Mouse (Mus musculus): ENCODE measurements around the gene Fcrl5.
A peak's percentile ranks its signal among the peaks of the same experiment; 100 is the strongest.

Gene Fcrl5

DNA sequence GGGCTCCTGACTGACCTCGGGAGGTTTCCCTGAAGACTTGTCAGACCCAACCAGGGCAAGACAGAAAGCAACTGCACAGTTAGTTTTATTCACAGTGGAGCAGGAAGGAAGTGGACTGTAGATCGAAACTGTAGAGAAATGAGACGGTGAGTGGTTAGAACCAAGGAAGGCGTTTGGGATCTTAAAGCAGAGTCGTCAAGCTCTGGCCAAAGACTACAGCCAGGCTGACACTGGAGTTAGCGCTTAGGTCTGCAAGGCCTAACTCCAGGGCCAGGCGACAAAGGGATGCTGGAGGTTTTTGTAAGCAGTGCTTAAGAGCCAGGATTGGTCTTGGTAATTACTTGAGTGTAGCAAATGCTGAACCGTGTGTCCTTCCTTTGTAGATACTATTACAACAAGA is 93.3 kb downstream of the Fcrl5 start:
- DNase-seq (ENCODE audit: low spot score): no peak

DNA sequence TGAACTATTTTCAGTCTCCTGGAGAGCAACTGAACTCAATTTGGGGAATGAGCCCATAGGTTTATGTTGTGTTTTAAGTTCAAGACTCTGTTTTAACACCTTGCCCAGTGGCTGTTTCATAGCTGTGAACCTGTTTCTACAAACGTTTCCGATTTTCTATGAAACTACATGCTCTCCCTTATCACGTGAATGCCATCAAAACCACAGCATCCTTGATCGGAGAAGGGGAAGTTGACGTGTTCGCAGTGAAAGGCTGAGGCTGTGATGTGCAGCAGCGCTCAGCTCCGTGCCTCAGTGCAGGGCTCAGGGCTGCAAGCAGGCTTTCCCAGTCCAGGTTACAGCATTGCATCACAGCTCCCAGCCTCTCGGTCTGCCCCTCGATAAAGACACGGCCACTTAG is 94.0 kb downstream of the Fcrl5 start:
- peak; percentile 90 for DNase-seq (ENCODE audit: low spot score)

DNA sequence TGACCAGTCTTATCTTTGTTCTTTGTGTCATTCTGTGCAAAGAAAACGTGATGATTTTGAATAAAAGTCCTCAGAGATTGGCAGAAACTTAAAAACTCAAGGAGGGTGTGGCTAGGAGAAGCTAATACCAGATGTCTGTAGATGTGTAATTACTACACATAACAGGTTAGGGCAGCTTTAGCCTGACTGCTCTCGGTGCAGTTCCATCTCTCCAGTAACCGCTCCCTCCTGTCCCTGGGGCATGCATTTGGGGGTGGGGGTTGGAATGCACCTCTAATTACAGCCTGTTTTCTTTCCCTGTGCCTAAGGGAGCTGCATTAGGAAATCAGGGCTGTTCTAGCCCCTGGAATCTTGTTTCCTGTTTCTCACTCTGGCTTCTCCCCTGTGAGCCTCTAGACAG is 94.7 kb downstream of the Fcrl5 start:
- no peak for DNase-seq (ENCODE audit: low spot score)

- no peak for DNase-seq (ENCODE audit: low spot score)
Measured at GRCm38 (mm10) chr3:87533667-87534378, 98.2 kb downstream of the Fcrl5 start.

DNA sequence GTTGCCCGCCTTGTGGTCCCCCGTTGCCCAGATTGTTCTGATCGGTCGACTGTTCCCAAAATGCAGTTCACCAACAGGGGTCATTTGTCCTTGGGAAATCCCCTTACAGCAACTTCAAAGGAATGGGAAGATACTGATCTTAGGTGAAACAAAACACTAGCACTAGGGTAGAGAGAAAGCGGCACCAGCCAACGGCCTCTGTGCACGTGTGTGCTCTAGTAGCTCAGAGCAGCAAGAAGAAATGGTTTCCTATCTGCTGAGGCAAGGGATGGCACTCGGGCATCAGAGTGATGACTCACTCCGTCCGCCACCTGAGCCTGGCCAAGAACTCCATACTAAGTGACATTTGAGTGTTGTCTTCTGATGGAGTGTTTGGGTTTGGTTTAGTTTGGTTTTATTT is 102.5 kb downstream of the Fcrl5 start:
- DNase-seq (ENCODE audit: low spot score): peak; percentile 30

DNA sequence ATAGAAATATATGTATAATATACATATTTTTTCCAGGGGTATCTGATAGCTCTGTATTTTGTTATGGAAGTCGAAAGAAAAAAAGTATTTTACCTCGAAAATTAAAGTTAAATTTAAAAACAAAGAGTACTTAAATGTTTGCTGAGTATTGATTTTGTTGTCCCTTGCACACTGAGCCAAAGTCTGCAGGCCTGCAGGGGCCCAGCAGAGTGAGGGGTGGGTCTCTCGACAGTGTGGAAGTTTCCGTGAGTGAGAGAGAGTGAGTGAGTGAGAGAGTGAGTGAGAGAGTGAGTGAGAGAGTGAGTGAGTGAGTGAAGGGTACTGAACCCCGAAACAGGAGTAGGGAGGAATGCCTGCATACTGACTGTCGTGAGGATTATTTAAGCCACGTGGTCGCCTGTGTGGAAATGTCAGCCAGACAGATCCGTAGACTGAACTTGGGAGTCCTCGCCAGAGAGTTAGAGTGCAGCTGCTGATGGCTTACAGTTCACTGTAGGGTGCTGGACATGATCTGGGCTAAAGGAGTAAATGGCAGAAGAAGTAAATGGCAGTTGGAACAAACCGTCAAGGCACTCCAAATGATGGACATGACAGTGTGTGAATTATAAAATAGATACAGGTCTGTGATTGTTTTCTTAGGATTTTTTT is 104.6 kb downstream of the Fcrl5 start:
- no peak for DNase-seq (ENCODE audit: low spot score)

DNA sequence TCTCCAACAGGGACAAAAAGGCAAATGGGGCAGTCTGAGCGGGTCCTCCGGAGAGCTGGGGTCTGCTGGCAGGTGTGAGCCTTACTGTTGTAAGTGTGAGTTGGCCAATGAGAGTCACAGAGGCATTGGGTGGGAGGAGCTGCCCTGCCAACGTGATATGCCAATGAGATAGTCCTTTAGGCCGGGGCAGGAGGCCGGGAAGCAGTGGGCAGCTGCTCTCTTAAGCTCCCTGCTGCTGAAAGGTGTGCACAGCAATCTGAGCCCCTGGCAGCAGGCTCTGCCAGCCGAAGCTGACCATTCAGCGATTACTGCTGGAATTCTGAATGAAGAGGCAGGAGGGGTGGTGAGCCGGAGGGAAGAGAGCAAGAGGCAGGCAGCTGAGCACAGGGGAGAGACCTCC is 105.1 kb downstream of the Fcrl5 start:
- DNase-seq (ENCODE audit: low spot score): no peak

DNA sequence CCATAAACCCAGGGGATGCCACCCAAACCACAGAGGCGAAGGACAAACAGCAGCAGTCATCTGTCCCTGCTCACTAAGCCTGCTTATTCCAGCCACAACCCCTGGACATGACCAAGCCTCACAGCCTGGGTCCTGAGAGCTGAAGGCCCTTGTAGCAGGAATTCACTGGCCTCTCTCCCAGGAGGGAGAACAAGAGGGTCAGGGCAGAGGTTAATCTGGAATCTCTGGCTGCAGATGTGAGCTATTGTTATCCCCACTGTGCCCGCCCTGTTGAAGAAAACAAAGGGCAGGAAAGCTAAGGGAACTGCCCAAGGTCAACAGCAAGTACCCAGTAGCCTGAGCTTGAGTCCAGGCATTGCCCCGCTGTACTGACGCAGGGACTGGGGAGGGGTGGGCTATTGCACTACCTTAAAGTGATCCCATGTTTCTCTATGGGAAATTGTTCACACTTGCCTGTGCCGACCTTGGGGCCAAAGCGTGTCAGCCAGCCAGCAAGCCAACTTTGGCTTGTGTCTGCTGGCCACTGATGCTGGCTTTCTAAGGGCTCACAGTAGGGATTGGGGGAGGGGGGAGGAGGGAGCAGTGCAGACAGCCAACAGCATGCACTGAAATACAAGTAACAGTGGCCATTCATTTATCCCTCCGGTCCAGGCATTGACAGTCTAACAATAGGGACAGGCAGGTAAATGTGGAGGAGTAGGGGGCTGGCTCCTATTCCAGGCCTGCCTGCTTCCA is 107.1 kb downstream of the Fcrl5 start:
- no peak for DNase-seq (ENCODE audit: low spot score)

DNA sequence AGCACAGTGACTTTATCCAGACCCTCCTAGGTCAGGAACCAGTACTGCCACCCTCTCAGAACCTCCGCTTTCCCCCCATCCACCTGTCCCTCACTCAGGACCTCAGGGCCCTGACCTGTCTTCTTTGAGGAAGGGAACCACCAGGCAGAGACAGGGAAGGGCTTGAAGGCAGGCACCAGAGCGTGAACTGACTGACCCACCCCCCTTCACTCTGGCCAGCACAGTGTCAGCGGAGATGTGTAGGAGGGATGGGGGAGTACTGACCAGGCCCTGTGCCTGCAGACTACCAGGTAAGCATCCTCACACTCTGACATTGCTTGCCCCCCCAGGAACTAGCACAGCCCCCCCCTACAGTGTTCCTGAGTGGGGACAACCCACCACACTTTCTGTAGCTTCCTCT is 110.0 kb downstream of the Fcrl5 start:
- no peak for DNase-seq (ENCODE audit: low spot score)

GRCm38 (mm10) chr3:87546291-87546721 is 110.7 kb downstream of the Fcrl5 start:
- DNase-seq (ENCODE audit: low spot score): no peak

DNA sequence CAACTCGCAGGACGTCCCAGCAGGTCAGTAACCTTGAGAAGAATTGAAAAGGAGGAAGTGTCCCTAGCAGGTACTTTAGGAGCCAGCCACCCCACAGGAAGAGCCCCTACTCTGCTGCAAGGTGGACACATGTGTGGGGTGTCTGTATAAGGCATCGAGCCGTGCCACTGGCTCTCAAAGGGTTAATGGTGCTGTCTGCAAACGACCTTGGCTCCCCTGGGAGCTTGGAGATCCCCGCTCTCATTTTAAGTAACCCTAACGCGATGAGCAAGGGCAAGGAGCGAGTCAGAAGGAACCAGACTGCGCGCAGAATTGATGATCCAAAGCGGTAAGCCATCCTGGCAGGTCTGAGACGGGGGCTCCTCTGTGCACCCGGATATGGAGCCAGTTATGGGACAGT is 114.3 kb downstream of the Fcrl5 start:
- no peak for DNase-seq (ENCODE audit: low spot score)

Measured in T-cell, adult 2 months (primary cell).